Mouse (Mus musculus): ENCODE data around the gene Dhtkd1. TPM values are rescaled to one million over a fixed set of nuclear protein-coding genes. Genes with fewer than 3 reads are reported as not detected.

The Dhtkd1 gene
- polyA plus RNA-seq, 1 experiment: 7.2 TPM

GRCm38 (mm10) chr2:5851866-5852265, 90.7 kb downstream of the Dhtkd1 start:
- Histone ChIP-seq H3K27ac (ENCODE audit: insufficient read depth, low read length) (no peak overlapping the region), H3K27me3 (ENCODE audit: control insufficient read depth, insufficient read depth, low read length) (no peaks in the 10 kb centered on the region), H3K4me1 (ENCODE audit: control insufficient read depth, insufficient read depth, low read length) (no peaks in the 10 kb centered on the region), H3K4me3 (replicated peaks; ENCODE audit: insufficient read depth, low read depth, low read length) (no peak overlapping the region)
- DNase-seq: no peak
- 76% methylated on average over 5 of the region's 5 CpGs for WGBS
- TF ChIP-seq CTCF (IDR thresholded peaks at IDR 0.05; ENCODE audit: borderline replicate concordance, insufficient read depth, low read depth, low read length): no peak
- no peak for TF ChIP-seq POLR2A (IDR thresholded peaks at IDR 0.05; ENCODE audit: borderline replicate concordance, insufficient read depth, low read length)

GRCm38 (mm10) chr2:5851116-5851515, 91.5 kb downstream of the Dhtkd1 start:
- Histone ChIP-seq H3K27ac (ENCODE audit: insufficient read depth, low read length) (no peak overlapping the region), H3K27me3 (ENCODE audit: control insufficient read depth, insufficient read depth, low read length) (no peaks in the 10 kb centered on the region), H3K4me3 (replicated peaks; ENCODE audit: insufficient read depth, low read depth, low read length) (no peak overlapping the region), H3K4me1 (ENCODE audit: control insufficient read depth, insufficient read depth, low read length) (no peaks in the 10 kb centered on the region)
- TF ChIP-seq CTCF (IDR thresholded peaks at IDR 0.05; ENCODE audit: borderline replicate concordance, insufficient read depth, low read depth, low read length): no peak
- TF ChIP-seq POLR2A (IDR thresholded peaks at IDR 0.05; ENCODE audit: borderline replicate concordance, insufficient read depth, low read length): no peak
- WGBS: 89% methylated on average over 9 of the region's 9 CpGs
- no peak for DNase-seq

Other genes starting within 250 kb of the Dhtkd1 start
- gene Camk1d, start 228.3 kb downstream of the Dhtkd1 start, polyA plus RNA-seq (2012; rRNA removed): 25.3 and 25.6 TPM in 2 replicates
- gene Nudt5, start 97.8 kb downstream of the Dhtkd1 start, polyA plus RNA-seq (2012; rRNA removed): 15.2 and 15.7 TPM in 2 replicates
- 136 and 142 TPM in 2 replicates for gene Cdc123, start 97.6 kb downstream of the Dhtkd1 start, polyA plus RNA-seq (2012; rRNA removed)
- 8.8 and 9.5 TPM in 2 replicates for gene Gm13199, start 79.9 kb downstream of the Dhtkd1 start, polyA plus RNA-seq (2012; rRNA removed)
- gene Sec61a2, start 47.4 kb downstream of the Dhtkd1 start, polyA plus RNA-seq (2012; rRNA removed): 119 and 123 TPM in 2 replicates
- 19.3 and 21.8 TPM in 2 replicates for gene Upf2, start 8.7 kb upstream of the Dhtkd1 start, polyA plus RNA-seq (2012; rRNA removed)
- gene Proser2, start 187.4 kb upstream of the Dhtkd1 start, polyA plus RNA-seq (2012; rRNA removed): 7.7 and 10.7 TPM in 2 replicates

Data from cerebellum, adult 2 months (tissue).